Mouse (Mus musculus): ENCODE results near the gene Ugt2a3. TPM values are rescaled to one million over a fixed set of nuclear protein-coding genes. Genes with fewer than 3 reads are reported as not detected.
"Not testable (repeated sequence)": the region's sequence is repeated elsewhere in the genome, so short reads cannot be mapped to it uniquely, and the experiment has no call there.

Ugt2a3 gene
- 509 and 549 TPM in 2 replicates for total RNA-seq (2014; rRNA removed)
- polyA plus RNA-seq (2012; rRNA removed) = 108 and 121 TPM in 2 replicates

GRCm38 (mm10) chr5:87336961-87337697, at the start of gene Ugt2a3:
Ugt2a3 (minus strand) TSS chr5:87337195.
- 30% methylated on average over 11 of the region's 11 CpGs for WGBS
- TF ChIP-seq CTCF (IDR thresholded peaks at IDR 0.05; ENCODE audit: low read depth, low read length) (no peak), POLR2A (IDR thresholded peaks at IDR 0.05; ENCODE audit: extremely low read depth, insufficient read depth, low read length) (peak; percentile 51; the same call in 1 of the 2 replicates)
- Histone ChIP-seq H3K27ac (replicated peaks; ENCODE audit: insufficient read depth, low read depth, low read length) (peak within 1 kb of the TSS; percentile 97), H3K79me2 (ENCODE audit: control insufficient read depth, insufficient read depth, low read length) (no peaks in the 10 kb centered on the region), H3K4me1 (ENCODE audit: control insufficient read depth, insufficient read depth, low read length) (peaks cover 6% of the 10 kb centered on the region; the same call in 1 of the 2 replicates), H3K36me3 (ENCODE audit: control insufficient read depth, insufficient read depth, low read length) (peaks cover 5% of the 10 kb centered on the region), H3K4me3 (ENCODE audit: insufficient read depth, low read depth, low read length) (peak within 1 kb of the TSS; percentile 92), H3K27me3 (ENCODE audit: control insufficient read depth, insufficient read depth, low read length) (no peaks in the 10 kb centered on the region), H3K9ac (ENCODE audit: low read depth, low read length) (peak within 1 kb of the TSS; percentile 88)
- peak; percentile 88 for DNase-seq (ENCODE audit: extremely low read depth, low read depth, low spot score)

- H3K27me3 ChIP-seq (ENCODE audit: control insufficient read depth, insufficient read depth, low read length) = no peaks in the 10 kb centered on the region
- peak overlapping the region; percentile 69 for H3K27ac ChIP-seq (replicated peaks; ENCODE audit: insufficient read depth, low read depth, low read length)
- no peaks in the 10 kb centered on the region for H3K79me2 ChIP-seq (ENCODE audit: control insufficient read depth, insufficient read depth, low read length)
- peak overlapping the region; percentile 23; the same call in 1 of the 2 replicates for H3K9ac ChIP-seq (ENCODE audit: low read depth, low read length)
- no peak overlapping the region for H3K4me3 ChIP-seq (ENCODE audit: insufficient read depth, low read depth, low read length)
- WGBS = 46% methylated on average over 2 of the region's 2 CpGs
- peaks cover under 1% of the 10 kb centered on the region; the same call in 1 of the 2 replicates for H3K36me3 ChIP-seq (ENCODE audit: control insufficient read depth, insufficient read depth, low read length)
- TF ChIP-seq POLR2A (IDR thresholded peaks at IDR 0.05; ENCODE audit: extremely low read depth, insufficient read depth, low read length) (no peak), CTCF (IDR thresholded peaks at IDR 0.05; ENCODE audit: low read depth, low read length) (no peak)
- H3K4me1 ChIP-seq (ENCODE audit: control insufficient read depth, insufficient read depth, low read length) = peaks cover 9% of the 10 kb centered on the region
- no peak for DNase-seq (ENCODE audit: extremely low read depth, low read depth, low spot score)
These were observed 43.2 kb upstream of the Ugt2a3 start for GRCm38 (mm10) chr5:87380234-87380633.

- TF ChIP-seq POLR2A (IDR thresholded peaks at IDR 0.05; ENCODE audit: extremely low read depth, insufficient read depth, low read length) (no peak), CTCF (IDR thresholded peaks at IDR 0.05; ENCODE audit: low read depth, low read length) (no peak)
- peak; percentile 89 for DNase-seq (ENCODE audit: extremely low read depth, low read depth, low spot score)
These were observed 42.8 kb upstream of the Ugt2a3 start for GRCm38 (mm10) chr5:87379825-87380224.

GRCm38 (mm10) chr5:87375874-87376383, 38.9 kb upstream of the Ugt2a3 start:
- Histone ChIP-seq H3K9ac (ENCODE audit: low read depth, low read length) (no peak overlapping the region), H3K36me3 (ENCODE audit: control insufficient read depth, insufficient read depth, low read length) (peaks cover 15% of the 10 kb centered on the region), H3K27me3 (ENCODE audit: control insufficient read depth, insufficient read depth, low read length) (no peaks in the 10 kb centered on the region), H3K4me3 (ENCODE audit: insufficient read depth, low read depth, low read length) (no peak overlapping the region), H3K79me2 (ENCODE audit: control insufficient read depth, insufficient read depth, low read length) (no peaks in the 10 kb centered on the region), H3K4me1 (ENCODE audit: control insufficient read depth, insufficient read depth, low read length) (peaks cover 16% of the 10 kb centered on the region), H3K27ac (replicated peaks; ENCODE audit: insufficient read depth, low read depth, low read length) (no peak overlapping the region)
- WGBS = 16% methylated on average over 3 of the region's 3 CpGs
- no peak for TF ChIP-seq CTCF (IDR thresholded peaks at IDR 0.05; ENCODE audit: low read depth, low read length)
- TF ChIP-seq POLR2A (IDR thresholded peaks at IDR 0.05; ENCODE audit: extremely low read depth, insufficient read depth, low read length) = no peak
- peak; percentile 100 for DNase-seq (ENCODE audit: extremely low read depth, low read depth, low spot score)

More at GRCm38 (mm10) chr5:87379825-87380224, 42.8 kb upstream of the Ugt2a3 start:
- Histone ChIP-seq H3K27me3 (ENCODE audit: control insufficient read depth, insufficient read depth, low read length) (no peaks in the 10 kb centered on the region), H3K9ac (ENCODE audit: low read depth, low read length) (peak overlapping the region; percentile 71), H3K79me2 (ENCODE audit: control insufficient read depth, insufficient read depth, low read length) (no peaks in the 10 kb centered on the region), H3K27ac (replicated peaks; ENCODE audit: insufficient read depth, low read depth, low read length) (peak overlapping the region; percentile 76), H3K36me3 (ENCODE audit: control insufficient read depth, insufficient read depth, low read length) (peaks cover 2% of the 10 kb centered on the region; the same call in 1 of the 2 replicates), H3K4me3 (ENCODE audit: insufficient read depth, low read depth, low read length) (peak overlapping the region; percentile 68), H3K4me1 (ENCODE audit: control insufficient read depth, insufficient read depth, low read length) (peaks cover 9% of the 10 kb centered on the region)

GRCm38 (mm10) chr5:87373502-87373863, 36.5 kb upstream of the Ugt2a3 start:
- Histone ChIP-seq H3K4me1 (ENCODE audit: control insufficient read depth, insufficient read depth, low read length) (peaks cover 14% of the 10 kb centered on the region; the same call in 1 of the 2 replicates), H3K4me3 (ENCODE audit: insufficient read depth, low read depth, low read length) (no peak overlapping the region), H3K79me2 (ENCODE audit: control insufficient read depth, insufficient read depth, low read length) (no peaks in the 10 kb centered on the region), H3K9ac (ENCODE audit: low read depth, low read length) (0 out of 2 replicates have a peak overlapping the region, but pooled peaks have one; percentile 16), H3K27ac (replicated peaks; ENCODE audit: insufficient read depth, low read depth, low read length) (peak overlapping the region; percentile 77), H3K27me3 (ENCODE audit: control insufficient read depth, insufficient read depth, low read length) (no peaks in the 10 kb centered on the region), H3K36me3 (ENCODE audit: control insufficient read depth, insufficient read depth, low read length) (peaks cover 23% of the 10 kb centered on the region)
- TF ChIP-seq POLR2A (IDR thresholded peaks at IDR 0.05; ENCODE audit: extremely low read depth, insufficient read depth, low read length) (no peak), CTCF (IDR thresholded peaks at IDR 0.05; ENCODE audit: low read depth, low read length) (no peak)
- DNase-seq (ENCODE audit: extremely low read depth, low read depth, low spot score) = no peak
- 10% methylated on average over 1 of the region's 1 CpGs for WGBS

GRCm38 (mm10) chr5:87372788-87373501, 36.0 kb upstream of the Ugt2a3 start:
- WGBS = 5% methylated on average over 4 of the region's 4 CpGs
- H3K27me3 ChIP-seq (ENCODE audit: control insufficient read depth, insufficient read depth, low read length); H3K79me2 ChIP-seq (ENCODE audit: control insufficient read depth, insufficient read depth, low read length): not testable (repeated sequence)
- Histone ChIP-seq H3K9ac (ENCODE audit: low read depth, low read length) (peak overlapping the region; percentile 66; the same call in 1 of the 2 replicates), H3K27ac (replicated peaks; ENCODE audit: insufficient read depth, low read depth, low read length) (peak overlapping the region; percentile 88), H3K4me1 (ENCODE audit: control insufficient read depth, insufficient read depth, low read length) (peaks cover 14% of the 10 kb centered on the region; the same call in 1 of the 2 replicates), H3K36me3 (ENCODE audit: control insufficient read depth, insufficient read depth, low read length) (peaks cover 23% of the 10 kb centered on the region), H3K4me3 (ENCODE audit: insufficient read depth, low read depth, low read length) (peak overlapping the region; percentile 33; the same call in 1 of the 2 replicates)
- DNase-seq (ENCODE audit: extremely low read depth, low read depth, low spot score) = peak; percentile 92
